Mouse (Mus musculus) c-Kit-positive CD71-negative TER-119-negative erythroid progenitor cells, embryonic 14.5 days (primary cell): ENCODE measurements at regions not wholly inside any gene's neighbourhood (a gene's known extent, or its start where the extent isn't known, plus 50 kb on each side); places are given as distances from the start of the nearest gene placed in this dataset.

Experiments used
- DNase-seq: peaks from one replicate; pipeline ENCODE4 v3.0.0-alpha.2; 2013; ENCODE audit warnings: low read depth

GRCm38 (mm10) chr9:83326437-83327086, 114.4 kb downstream of the Lca5 start:
- DNase-seq: no peak

GRCm38 (mm10) chr9:83325910-83326309, 115.0 kb downstream of the Lca5 start:
- DNase-seq: no peak

DNA sequence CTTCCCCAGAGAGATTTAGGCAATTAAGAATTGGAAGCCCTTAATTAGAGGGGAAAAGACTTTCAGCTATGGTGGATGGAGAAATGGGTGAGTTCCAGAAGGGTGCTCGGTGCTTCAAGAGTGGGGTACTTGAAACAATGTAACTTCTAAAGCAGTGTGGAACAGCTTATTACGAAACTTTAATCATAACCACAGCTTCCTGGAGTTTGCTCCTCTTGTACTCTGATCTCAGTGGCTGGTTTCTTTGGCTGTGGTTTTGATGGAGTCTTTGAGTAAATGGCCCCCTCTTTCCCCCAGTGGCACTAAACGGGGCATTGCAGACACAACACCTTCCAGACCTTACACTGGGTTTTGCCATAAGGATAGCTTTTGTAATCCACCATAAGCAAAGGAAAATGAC, 116.6 kb downstream of the Lca5 start:
- peak; percentile 25 for DNase-seq

DNA sequence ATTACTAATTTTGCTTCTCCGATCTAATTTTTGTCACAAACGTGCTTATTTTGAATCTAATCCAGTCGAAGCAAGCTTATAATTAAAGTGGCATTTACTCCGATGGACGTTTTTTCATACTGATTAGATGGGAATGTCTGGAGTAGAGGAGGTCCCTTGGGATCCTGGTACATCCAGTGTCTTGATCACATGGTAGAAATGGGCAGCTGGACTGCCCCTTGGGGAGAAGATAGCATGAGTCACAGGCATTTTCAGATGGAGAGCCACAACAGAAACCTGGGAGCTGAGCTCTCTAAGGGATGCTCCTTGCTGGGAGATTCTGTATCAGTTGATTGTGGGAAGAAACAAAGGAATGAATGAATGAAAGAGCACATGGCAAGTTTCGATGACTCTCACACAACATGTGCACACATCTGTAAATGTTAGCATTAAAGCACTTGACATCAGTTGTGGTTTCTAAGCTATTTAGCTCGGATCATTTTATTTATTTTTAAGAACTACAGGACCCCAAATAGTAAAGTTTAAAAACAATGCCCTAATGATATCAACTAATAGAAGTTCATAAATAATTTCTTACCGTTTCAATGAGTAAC, 117.8 kb downstream of the Lca5 start:
- no peak for DNase-seq

- DNase-seq: no peak
Observed at GRCm38 (mm10) chr9:83321793-83322192, 119.1 kb downstream of the Lca5 start.

DNA sequence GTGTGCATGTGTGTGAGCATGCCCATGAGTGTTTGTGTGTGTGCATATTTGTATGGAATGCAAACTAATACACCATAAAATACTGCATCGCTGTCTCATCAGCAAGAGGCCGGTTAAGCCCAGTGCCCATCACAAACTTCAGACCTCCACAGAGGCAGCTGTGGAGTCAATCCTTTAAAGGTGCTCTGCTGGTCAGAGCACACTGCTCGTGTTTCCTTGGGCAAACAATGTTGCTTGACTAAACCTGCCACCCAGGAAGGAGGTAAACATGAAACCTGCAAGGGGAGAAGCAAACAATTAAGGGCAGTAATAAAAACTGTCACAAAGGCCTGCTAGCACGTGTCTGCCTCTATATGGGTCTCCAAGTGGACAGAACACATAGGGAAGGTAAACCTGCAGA, 120.1 kb downstream of the Lca5 start:
- DNase-seq: no peak

- no peak for DNase-seq
Observed at GRCm38 (mm10) chr9:83316818-83317162, 124.1 kb downstream of the Lca5 start.

DNA sequence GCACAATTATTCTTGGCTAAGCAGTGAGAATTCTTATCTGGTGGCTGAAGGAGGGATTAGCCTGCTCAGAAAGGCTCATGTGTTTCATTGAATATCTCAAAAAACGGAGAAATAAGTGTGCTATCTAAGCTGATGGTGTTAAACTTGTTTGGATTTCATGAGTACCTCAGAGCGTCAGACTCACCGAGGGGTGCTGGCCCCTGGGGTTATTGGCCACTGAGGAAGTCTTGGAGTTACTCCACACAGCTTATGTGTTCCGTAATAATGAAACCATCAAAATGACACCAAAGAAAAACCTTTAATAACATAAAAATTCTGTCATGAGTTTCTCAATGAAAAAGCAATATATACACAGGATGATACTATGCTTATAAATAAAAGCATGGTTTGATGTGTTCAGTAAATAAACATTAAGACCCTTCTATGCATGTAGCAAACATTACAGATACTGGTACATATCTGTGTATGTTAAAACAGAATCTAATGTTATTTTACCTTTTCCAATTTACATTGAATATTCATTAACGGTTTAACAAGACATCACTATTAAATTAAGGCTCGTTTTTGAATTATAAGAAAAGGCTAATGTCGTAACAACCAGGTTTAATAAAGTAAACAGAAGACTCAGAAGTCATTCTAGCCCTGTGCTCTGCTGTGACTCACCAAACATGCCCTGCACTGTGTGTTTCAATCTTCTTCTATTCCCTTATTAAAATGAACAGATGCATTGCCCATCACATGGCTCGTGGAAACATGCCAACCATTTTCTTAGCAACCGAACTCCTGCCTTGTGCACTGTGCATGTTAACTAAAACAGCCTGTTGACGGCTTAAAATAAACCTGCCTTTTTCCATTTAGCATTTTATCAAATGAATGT, 124.7 kb downstream of the Lca5 start:
- DNase-seq: no peak

DNA sequence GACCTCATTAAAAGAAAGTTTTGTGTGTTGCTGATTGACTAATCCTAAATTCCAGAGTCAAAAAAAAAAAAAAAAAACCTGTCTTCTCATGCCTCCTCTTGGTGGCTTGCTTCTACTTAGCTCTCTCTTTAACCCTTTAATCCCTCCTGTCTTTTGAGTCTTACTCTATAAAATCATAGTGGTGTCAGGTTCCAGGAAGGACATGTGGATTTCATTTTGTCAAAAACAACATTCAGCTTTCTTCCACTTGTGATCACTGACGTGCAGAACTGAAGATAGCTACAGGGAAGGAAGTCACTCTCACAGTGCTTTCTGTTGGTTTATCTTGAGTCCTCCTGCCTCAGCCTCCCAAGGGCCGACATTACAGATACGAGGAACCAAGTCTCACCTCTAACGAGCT, 132.2 kb downstream of the Lca5 start:
- DNase-seq: no peak

- DNase-seq: no peak
Observed at GRCm38 (mm10) chr9:83308092-83308491, 132.8 kb downstream of the Lca5 start.

GRCm38 (mm10) chr9:83307349-83307938, 133.5 kb downstream of the Lca5 start:
- DNase-seq: no peak

- no peak for DNase-seq
Observed at GRCm38 (mm10) chr9:83304925-83305324, 136.0 kb downstream of the Lca5 start.

GRCm38 (mm10) chr9:83300500-83300899, 140.4 kb downstream of the Lca5 start:
- DNase-seq: no peak

GRCm38 (mm10) chr9:83300044-83300443, 140.9 kb downstream of the Lca5 start:
- DNase-seq: no peak

DNA sequence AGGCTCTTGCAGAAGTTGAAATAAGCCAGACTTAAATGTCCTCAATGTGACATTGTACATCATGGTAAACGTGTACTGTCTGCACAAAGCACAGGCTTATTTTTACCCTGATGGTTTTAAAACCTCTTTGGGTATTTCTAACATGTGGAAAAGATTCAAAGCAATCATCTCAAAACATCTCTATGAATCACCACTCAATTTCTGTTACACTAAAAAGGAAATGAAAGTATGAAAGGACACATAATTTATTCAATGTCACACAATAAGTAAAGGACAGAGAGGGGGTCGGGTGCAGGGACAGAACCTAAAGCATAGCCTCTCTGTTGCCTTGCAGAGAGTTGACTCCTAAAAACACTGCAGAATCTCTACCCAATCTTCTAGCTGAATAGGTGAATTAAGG, 141.3 kb downstream of the Lca5 start:
- DNase-seq: no peak

DNA sequence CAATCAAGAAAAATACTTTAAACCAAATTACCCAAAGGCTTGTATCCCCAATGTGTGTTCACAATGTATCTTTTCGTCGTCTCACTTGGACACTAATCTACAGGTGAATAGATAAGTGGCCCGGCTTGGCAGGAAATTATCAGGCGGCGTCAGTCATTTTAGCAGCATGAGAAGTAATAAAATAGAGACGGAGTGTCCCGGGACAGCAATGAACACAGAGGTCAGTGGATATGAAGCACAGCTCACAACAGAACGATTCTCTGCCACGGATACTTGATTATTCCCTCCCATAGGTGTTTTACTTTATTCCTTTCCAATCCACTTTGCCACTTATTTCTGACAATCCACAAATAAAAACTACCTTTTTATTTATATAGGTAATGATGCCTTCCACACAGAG, 145.5 kb downstream of the Lca5 start:
- DNase-seq: no peak

DNA sequence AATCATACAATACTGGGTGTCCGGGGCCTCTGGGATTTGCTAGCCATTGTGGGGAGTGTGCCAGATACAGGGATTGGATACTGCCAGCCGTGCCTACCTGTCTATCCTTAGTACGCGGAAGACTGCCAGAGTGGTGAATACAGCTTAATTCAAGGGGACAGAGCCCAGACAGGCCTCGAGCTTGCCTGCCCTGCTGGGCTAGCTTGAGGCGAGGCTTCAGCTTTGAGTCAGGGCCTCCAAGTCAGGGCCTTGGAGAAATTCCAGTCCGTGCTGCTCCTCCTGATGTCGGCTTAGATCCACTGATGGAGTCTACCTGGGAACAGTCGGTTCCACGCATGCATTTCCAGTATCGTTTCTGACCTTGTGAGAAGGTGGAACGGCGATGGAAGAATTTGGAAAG, 146.5 kb downstream of the Lca5 start:
- no peak for DNase-seq

GRCm38 (mm10) chr9:83284097-83284496, 137.6 kb upstream of the Hmgn3 start:
- DNase-seq: peak; percentile 2

DNA sequence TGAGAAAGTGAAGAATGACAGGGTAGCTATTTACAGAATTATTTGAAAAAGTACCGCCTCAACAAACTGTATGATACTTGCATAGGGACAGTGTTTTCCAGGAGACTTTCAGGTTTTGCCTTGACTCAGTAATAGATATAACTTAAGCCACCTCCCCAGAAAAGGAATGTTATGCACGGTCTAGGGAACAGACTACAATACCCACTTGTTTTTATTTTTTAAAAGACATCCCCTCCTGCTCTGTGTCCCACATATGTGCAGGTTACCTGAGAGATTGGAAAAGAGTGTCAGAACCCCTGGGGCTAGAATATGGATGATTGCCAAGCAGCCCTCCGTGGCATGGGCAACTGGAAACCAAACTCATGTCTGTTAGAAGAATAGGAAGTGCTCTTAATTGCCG, 137.2 kb upstream of the Hmgn3 start:
- DNase-seq: no peak

GRCm38 (mm10) chr9:83283249-83283648, 136.8 kb upstream of the Hmgn3 start:
- no peak for DNase-seq

DNA sequence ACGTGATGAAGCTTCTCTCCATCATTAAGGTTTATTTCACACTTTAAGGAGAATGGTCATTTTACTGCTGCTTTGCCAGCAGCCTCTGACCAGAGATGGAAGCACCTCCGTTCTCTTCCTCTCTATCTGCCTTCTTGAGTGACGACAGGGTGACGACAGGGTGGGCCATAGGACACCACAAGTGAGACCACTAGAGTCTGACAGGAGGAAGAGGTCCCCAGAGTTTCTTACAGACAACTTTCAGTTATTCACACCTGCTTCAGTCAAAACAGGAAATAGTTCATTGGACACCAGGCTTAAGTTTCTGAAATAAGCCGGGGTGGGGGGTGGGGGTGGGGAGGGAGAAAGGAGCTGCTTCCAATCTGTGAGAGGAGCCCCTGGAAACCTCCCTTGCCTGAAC, 131.3 kb upstream of the Hmgn3 start:
- DNase-seq: peak; percentile 7

DNA sequence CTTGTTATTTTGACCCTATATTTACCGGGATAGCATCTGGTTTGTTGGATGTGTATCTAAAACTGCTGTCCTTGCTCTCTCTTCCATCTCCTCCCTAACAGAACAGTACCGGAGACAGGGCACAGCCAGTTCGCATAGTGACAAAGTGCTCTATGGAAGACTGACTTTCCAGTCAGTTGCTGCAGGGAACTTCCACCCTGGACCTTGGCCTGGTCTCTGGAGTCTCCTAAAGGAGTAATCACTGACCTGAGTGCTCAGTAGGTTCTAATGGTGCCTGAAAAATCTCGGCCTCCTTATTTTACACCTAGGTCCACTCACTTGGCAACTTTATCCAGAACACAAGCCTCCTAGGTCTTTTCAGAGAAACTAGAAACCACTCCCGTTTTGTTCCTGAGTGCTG, 130.9 kb upstream of the Hmgn3 start:
- DNase-seq: no peak

- DNase-seq: no peak
Observed at GRCm38 (mm10) chr9:83276291-83276690, 129.8 kb upstream of the Hmgn3 start.
